Mouse (Mus musculus): ENCODE measurements around the gene H2-Ab1. TPM values are rescaled to one million over a fixed set of nuclear protein-coding genes. Genes with fewer than 3 reads are reported as not detected.
A peak's percentile ranks its signal among the peaks of the same experiment; 100 is the strongest.

H2-Ab1 gene
- polyA plus RNA-seq, 1 experiment from 2014 or later: 42.0 TPM

- 75% methylated on average over 6 of the region's 6 CpGs for WGBS
- no peak for ATAC-seq (ENCODE audit: borderline replicate concordance, extremely low read depth, low FRiP score, low TSS enrichment)
- no peaks in the 10 kb centered on the region for H3K9me3 ChIP-seq
- no peaks in the 10 kb centered on the region for H3K4me1 ChIP-seq
- no peak overlapping the region for H3K27ac ChIP-seq
- no peaks in the 10 kb centered on the region for H3K36me3 ChIP-seq
- H3K4me2 ChIP-seq: no peak overlapping the region
- H3K4me3 ChIP-seq: no peak overlapping the region
- H3K9ac ChIP-seq: no peak overlapping the region
- H3K27me3 ChIP-seq: no peaks in the 10 kb centered on the region
Measured at GRCm38 (mm10) chr17:34240916-34241315, 16.6 kb upstream of the H2-Ab1 start.

- no peak overlapping the region for H3K4me2 ChIP-seq
- H3K4me3 ChIP-seq: no peak overlapping the region
- H3K9me3 ChIP-seq: no peaks in the 10 kb centered on the region
- no peak overlapping the region for H3K27ac ChIP-seq
- H3K9ac ChIP-seq: no peak overlapping the region
- H3K27me3 ChIP-seq: no peaks in the 10 kb centered on the region; the same call in 1 of the 2 replicates
- 72% methylated on average over 4 of the region's 4 CpGs for WGBS
- no peaks in the 10 kb centered on the region for H3K4me1 ChIP-seq
- ATAC-seq (ENCODE audit: borderline replicate concordance, extremely low read depth, low FRiP score, low TSS enrichment): no peak
- H3K36me3 ChIP-seq: no peaks in the 10 kb centered on the region
Measured at GRCm38 (mm10) chr17:34244656-34245055, 12.8 kb upstream of the H2-Ab1 start.

DNA sequence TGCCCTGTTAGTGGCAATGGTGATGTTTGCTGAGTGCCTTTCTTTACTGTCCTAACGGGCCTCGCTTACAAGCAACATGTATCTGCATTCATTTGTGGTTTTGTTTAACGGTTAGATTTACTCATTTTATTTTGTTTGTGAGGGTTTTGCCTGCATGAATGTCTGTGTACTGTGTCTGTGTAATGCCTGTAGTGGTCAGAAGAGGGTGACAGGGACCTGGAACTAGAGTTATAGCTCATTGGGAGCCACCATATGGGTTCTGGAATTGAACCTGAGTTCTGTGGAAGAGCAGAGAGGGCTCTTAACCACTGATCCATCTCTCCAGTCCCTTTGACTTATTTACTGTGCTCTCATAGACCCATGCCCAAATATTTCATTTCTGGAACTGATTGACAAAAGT is 10.4 kb upstream of the H2-Ab1 start:
- H3K27me3 ChIP-seq: no peaks in the 10 kb centered on the region; the same call in 1 of the 2 replicates
- H3K4me2 ChIP-seq: no peak overlapping the region
- 82% methylated on average over 3 of the region's 3 CpGs for WGBS

DNA sequence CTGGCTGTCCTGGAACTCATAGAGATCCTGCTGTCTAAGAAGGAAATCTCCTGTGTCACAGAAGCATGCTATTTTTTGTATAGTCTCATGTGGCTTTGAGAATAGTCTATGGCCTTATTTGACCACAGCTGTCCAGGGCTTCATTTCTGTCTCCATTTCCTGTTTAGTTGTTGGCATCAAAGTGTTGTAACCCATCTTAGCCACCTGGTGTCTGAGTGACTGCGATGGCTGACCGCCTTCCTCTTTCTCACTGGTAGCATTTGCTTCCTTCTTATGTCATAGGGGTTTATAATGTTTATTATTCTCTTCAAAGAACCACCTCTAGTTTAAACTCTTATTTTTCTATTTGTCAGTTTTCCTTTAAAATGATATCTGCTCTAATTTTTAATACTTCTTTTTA is 8.7 kb upstream of the H2-Ab1 start:
- no peak overlapping the region for H3K9ac ChIP-seq
- no peaks in the 10 kb centered on the region for H3K4me1 ChIP-seq
- H3K27ac ChIP-seq: no peak overlapping the region
- no peaks in the 10 kb centered on the region for H3K9me3 ChIP-seq
- no peaks in the 10 kb centered on the region; the same call in 1 of the 2 replicates for H3K27me3 ChIP-seq
- ATAC-seq (ENCODE audit: borderline replicate concordance, extremely low read depth, low FRiP score, low TSS enrichment): no peak
- no peak overlapping the region for H3K4me2 ChIP-seq
- no peak overlapping the region for H3K4me3 ChIP-seq
- 32% methylated on average over 2 of the region's 2 CpGs for WGBS
- no peaks in the 10 kb centered on the region for H3K36me3 ChIP-seq

More for the DNA sequence above, 10.4 kb upstream of the H2-Ab1 start:
- Histone ChIP-seq H3K9me3 (no peaks in the 10 kb centered on the region), H3K4me1 (no peaks in the 10 kb centered on the region), H3K9ac (no peak overlapping the region), H3K27ac (no peak overlapping the region), H3K4me3 (no peak overlapping the region), H3K36me3 (no peaks in the 10 kb centered on the region)
- ATAC-seq (ENCODE audit: borderline replicate concordance, extremely low read depth, low FRiP score, low TSS enrichment): no peak

DNA sequence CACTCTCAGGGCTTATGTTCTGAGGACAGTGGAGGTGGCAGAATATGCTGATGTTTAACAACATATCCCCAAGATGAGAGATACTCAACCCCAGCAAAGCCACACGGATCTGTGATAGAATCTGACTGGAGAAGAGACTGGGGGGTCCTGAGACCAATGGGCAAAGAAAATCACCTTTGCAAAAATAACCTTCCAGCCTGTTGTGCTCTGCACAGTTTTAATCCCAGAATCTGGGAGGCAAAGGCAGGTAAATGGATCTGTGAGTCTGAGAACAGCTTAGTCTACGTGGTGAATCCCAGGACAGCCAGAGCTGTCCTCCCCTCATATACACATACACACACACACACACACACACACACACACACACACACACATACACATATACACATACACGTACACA is 8.1 kb upstream of the H2-Ab1 start:
- 43% methylated on average over 3 of the region's 3 CpGs for WGBS
- H3K27ac ChIP-seq: no peak overlapping the region
- H3K36me3 ChIP-seq: no peaks in the 10 kb centered on the region
- H3K27me3 ChIP-seq: no peaks in the 10 kb centered on the region; the same call in 1 of the 2 replicates
- no peak overlapping the region for H3K4me3 ChIP-seq
- H3K4me1 ChIP-seq: no peaks in the 10 kb centered on the region
- ATAC-seq (ENCODE audit: borderline replicate concordance, extremely low read depth, low FRiP score, low TSS enrichment): no peak
- no peak overlapping the region for H3K4me2 ChIP-seq
- H3K9me3 ChIP-seq: no peaks in the 10 kb centered on the region
- H3K9ac ChIP-seq: no peak overlapping the region

- H3K27me3 ChIP-seq: no peaks in the 10 kb centered on the region; the same call in 1 of the 2 replicates
- H3K4me3 ChIP-seq: no peak overlapping the region
- no peak overlapping the region for H3K27ac ChIP-seq
- H3K4me1 ChIP-seq: no peaks in the 10 kb centered on the region
- ATAC-seq (ENCODE audit: borderline replicate concordance, extremely low read depth, low FRiP score, low TSS enrichment): no peak
- H3K9ac ChIP-seq: no peak overlapping the region
- H3K9me3 ChIP-seq: no peaks in the 10 kb centered on the region
- H3K36me3 ChIP-seq: no peaks in the 10 kb centered on the region
- H3K4me2 ChIP-seq: no peak overlapping the region
- 15% methylated on average over 4 of the region's 4 CpGs for WGBS
Measured at GRCm38 (mm10) chr17:34249878-34250277, 7.6 kb upstream of the H2-Ab1 start.

DNA sequence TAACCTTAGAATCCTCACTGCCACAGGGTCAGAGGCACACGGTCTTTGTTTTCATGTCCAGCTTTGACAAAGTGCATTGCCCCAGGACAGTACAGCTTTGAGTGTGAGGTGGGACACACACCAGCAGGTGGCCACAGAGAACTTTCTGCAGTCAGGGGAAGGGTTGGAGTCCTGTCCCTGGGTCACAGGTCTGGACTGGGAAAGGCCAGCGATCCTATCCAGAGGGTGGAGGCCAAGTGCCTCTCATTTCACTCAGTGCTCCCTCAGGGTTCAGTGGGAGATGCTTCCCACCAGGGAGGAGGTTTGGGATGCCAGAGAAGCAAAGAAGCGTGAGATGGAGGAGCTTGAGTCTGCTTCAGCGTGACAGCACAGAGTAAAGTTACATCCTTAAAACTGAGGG is 5.8 kb upstream of the H2-Ab1 start:
- Histone ChIP-seq H3K9ac (no peak overlapping the region), H3K9me3 (no peaks in the 10 kb centered on the region), H3K4me3 (no peak overlapping the region), H3K36me3 (no peaks in the 10 kb centered on the region), H3K27ac (no peak overlapping the region), H3K4me2 (no peak overlapping the region), H3K4me1 (no peaks in the 10 kb centered on the region), H3K27me3 (no peaks in the 10 kb centered on the region; the same call in 1 of the 2 replicates)
- ATAC-seq (ENCODE audit: borderline replicate concordance, extremely low read depth, low FRiP score, low TSS enrichment): no peak
- WGBS: 35% methylated on average over 4 of the region's 4 CpGs

GRCm38 (mm10) chr17:34256501-34256900 is 988 bp upstream of the H2-Ab1 start:
- Histone ChIP-seq H3K4me2 (no peak overlapping the region), H3K4me1 (no peaks in the 10 kb centered on the region), H3K27me3 (peaks cover 15% of the 10 kb centered on the region), H3K9me3 (no peaks in the 10 kb centered on the region), H3K36me3 (no peaks in the 10 kb centered on the region), H3K27ac (no peak overlapping the region), H3K4me3 (no peak overlapping the region), H3K9ac (no peak overlapping the region)
- WGBS: 71% methylated on average over 5 of the region's 5 CpGs
- no peak for ATAC-seq (ENCODE audit: borderline replicate concordance, extremely low read depth, low FRiP score, low TSS enrichment)

DNA sequence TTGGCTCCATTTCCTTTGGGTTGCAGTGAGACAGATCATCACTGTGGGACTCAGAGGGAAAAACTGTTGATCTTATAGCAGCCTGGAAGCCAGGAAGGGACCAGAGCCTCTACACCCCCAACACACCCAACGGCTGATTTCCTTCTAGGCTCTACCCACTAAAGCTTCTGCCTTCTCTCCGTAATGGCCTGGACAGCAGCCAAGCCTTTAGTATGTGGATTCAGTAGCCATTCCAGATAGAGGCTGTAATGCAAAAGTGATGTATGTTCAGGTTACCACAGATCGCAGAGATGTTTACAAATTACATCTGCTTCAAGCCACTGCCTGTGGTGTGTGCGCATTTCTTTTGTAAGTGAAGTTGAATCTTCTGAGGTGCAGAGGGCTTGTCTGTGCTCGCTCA is 3.1 kb downstream of the H2-Ab1 start:
- no peak for ATAC-seq (ENCODE audit: borderline replicate concordance, extremely low read depth, low FRiP score, low TSS enrichment)
- no peak overlapping the region for H3K4me3 ChIP-seq
- no peak overlapping the region for H3K9ac ChIP-seq
- no peaks in the 10 kb centered on the region for H3K36me3 ChIP-seq
- 38% methylated on average over 5 of the region's 5 CpGs for WGBS
- H3K9me3 ChIP-seq: no peaks in the 10 kb centered on the region
- no peak overlapping the region for H3K27ac ChIP-seq
- H3K4me2 ChIP-seq: no peak overlapping the region
- H3K4me1 ChIP-seq: peaks cover 21% of the 10 kb centered on the region
- peaks cover 54% of the 10 kb centered on the region for H3K27me3 ChIP-seq

DNA sequence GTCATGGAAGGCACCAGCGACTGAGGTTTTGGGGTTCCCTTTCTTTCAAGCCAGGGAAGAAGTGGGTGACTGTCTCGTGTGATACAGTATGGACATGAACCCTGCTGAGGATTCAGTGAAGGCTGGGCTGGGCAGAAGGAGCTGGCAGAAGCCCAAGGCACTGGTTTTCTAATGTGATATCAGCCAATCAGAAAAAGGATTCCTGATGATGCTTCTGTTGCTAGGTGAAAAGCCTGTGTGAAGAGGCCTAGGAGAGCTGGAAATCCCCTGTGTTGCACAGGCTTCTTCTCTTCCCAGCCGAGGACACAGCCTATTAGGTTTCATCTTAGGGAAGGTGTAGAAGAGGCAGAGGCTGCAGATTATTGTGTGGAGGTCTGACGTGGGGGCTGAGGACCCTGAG is 4.0 kb downstream of the H2-Ab1 start:
- Histone ChIP-seq H3K4me3 (no peak overlapping the region), H3K27me3 (peaks cover 55% of the 10 kb centered on the region), H3K4me2 (no peak overlapping the region), H3K9me3 (no peaks in the 10 kb centered on the region), H3K27ac (no peak overlapping the region), H3K9ac (no peak overlapping the region), H3K4me1 (peaks cover 21% of the 10 kb centered on the region), H3K36me3 (no peaks in the 10 kb centered on the region)
- 23% methylated on average over 4 of the region's 4 CpGs for WGBS
- ATAC-seq (ENCODE audit: borderline replicate concordance, extremely low read depth, low FRiP score, low TSS enrichment): peak; percentile 53; the same call in 1 of the 2 replicates

- Histone ChIP-seq H3K9ac (no peak overlapping the region), H3K4me2 (peak overlapping the region; percentile 86), H3K9me3 (no peaks in the 10 kb centered on the region), H3K4me1 (peaks cover 21% of the 10 kb centered on the region), H3K27me3 (peaks cover 52% of the 10 kb centered on the region), H3K27ac (no peak overlapping the region), H3K4me3 (peak overlapping the region; percentile 43), H3K36me3 (no peaks in the 10 kb centered on the region)
- WGBS: 0% methylated on average over 8 of the region's 8 CpGs
- peak; percentile 68; the same call in 1 of the 2 replicates for ATAC-seq (ENCODE audit: borderline replicate concordance, extremely low read depth, low FRiP score, low TSS enrichment)
Measured at GRCm38 (mm10) chr17:34263068-34263467, 5.6 kb downstream of the H2-Ab1 start.

- H3K9me3 ChIP-seq: no peaks in the 10 kb centered on the region
- peak overlapping the region; percentile 86 for H3K4me2 ChIP-seq
- 7% methylated on average over 14 of the region's 14 CpGs for WGBS
- H3K36me3 ChIP-seq: no peaks in the 10 kb centered on the region
- no peak overlapping the region for H3K9ac ChIP-seq
- H3K4me3 ChIP-seq: peak overlapping the region; percentile 43
- no peak for ATAC-seq (ENCODE audit: borderline replicate concordance, extremely low read depth, low FRiP score, low TSS enrichment)
- peaks cover 21% of the 10 kb centered on the region for H3K4me1 ChIP-seq
- H3K27ac ChIP-seq: no peak overlapping the region
- peaks cover 49% of the 10 kb centered on the region for H3K27me3 ChIP-seq
Measured at GRCm38 (mm10) chr17:34263811-34264371, 6.4 kb downstream of the H2-Ab1 start.
